Mouse (Mus musculus): ENCODE measurements around the gene Rcor1.

DNA sequence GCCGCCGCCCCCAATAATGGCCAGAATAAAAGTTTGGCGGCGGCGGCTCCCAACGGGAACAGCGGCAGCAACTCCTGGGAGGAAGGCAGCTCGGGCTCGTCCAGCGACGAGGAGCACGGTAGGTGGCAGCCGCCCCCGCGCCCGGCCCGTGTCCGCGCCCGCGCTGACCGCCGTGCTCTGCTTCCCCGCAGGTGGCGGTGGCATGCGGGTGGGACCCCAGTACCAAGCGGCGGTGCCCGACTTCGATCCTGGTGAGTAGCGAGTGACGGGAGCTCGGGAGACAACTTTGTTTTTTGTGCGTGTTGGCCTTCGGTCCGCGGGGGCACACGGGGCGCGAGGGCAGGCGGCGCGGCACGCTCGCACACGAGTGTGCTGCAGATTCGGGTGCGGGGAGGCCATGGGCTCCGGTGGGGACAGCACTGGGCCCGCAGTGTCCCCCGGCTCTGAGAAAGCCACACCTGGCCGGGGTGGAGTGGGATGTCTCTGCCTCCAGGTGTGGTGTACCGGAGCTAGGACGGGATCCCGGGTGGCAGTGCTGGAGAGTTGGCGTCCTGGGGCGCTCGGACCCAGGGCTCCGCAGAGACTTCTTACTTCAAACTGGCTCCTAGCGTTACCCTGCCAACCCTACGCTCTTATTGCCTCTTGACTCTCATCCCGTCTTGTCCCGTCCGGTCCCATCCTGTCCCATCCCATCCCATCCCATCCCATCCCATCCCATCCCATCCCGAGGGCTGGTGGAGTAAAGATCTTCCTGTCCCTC is 800 bp downstream of the Rcor1 start:
- TF ChIP-seq EP300 (IDR thresholded peaks at IDR 0.05; ENCODE audit: insufficient read depth, low read depth, low read length) (no peak), POLR2A (IDR thresholded peaks at IDR 0.05; ENCODE audit: insufficient read depth, low read length) (no peak)
